Mouse (Mus musculus) gastrocnemius, postnatal 36 days (tissue): Measurements from ENCODE around the gene 2310061N02Rik. TPM values are rescaled to one million over a fixed set of nuclear protein-coding genes. Genes with fewer than 3 reads are reported as not detected.
"Not testable (repeated sequence)": the region's sequence is repeated elsewhere in the genome, so short reads cannot be mapped to it uniquely, and the experiment has no call there.

Experiments used
- DNase-seq, 2 experiments: peaks; one replicate each; pipeline ENCODE4 v3.0.0; 2022
- intact Hi-C: fragments of 180-260 bp; cut with DNase I; formaldehyde crosslinking; loops from one replicate; pipeline ENCODE4 v1.15.1; 2025
- long read RNA-seq, 2 experiments: library from polyadenylated mRNA; stranded (forward); transcript quantifications; one replicate each; pipeline ENCODE4 v2.0.0; 2021
- total RNA-seq, 2 experiments: library from RNA; stranded (reverse); gene quantifications; 2 replicates each; pipeline ENCODE4 v1.2.3; 2021

The 2310061N02Rik gene
- not detected for total RNA-seq
- long read RNA-seq, experiment 1 = 0 reads
- long read RNA-seq, experiment 2 = 0 reads

- intact Hi-C loops = no loop called here
- no peak for DNase-seq
These were observed at the start of gene 2310061N02Rik for GRCm38 (mm10) chr16:88707496-88708012. TSS of gene 2310061N02Rik (minus strand) at chr16:88707962.

GRCm38 (mm10) chr16:88751535-88751934, 43.8 kb upstream of the 2310061N02Rik start, which contains the start of gene Krtap13:
TSS of gene Krtap13 (minus strand) at chr16:88751635.
- DNase-seq, intact Hi-C loops: not testable (repeated sequence)

GRCm38 (mm10) chr16:88747943-88748342, 40.2 kb upstream of the 2310061N02Rik start:
- no peak for DNase-seq
- intact Hi-C loops = no loop called here

GRCm38 (mm10) chr16:88744750-88745340, 37.1 kb upstream of the 2310061N02Rik start:
- no peak for DNase-seq
- intact Hi-C loops = no loop called here

GRCm38 (mm10) chr16:88735391-88735790, 27.6 kb upstream of the 2310061N02Rik start:
- DNase-seq = no peak
- intact Hi-C loops = no loop called here

- intact Hi-C loops = no loop called here
- peak; percentile 4 to 16 for DNase-seq
These were observed 21.1 kb upstream of the 2310061N02Rik start, which contains the start of gene Krtap13-1 for GRCm38 (mm10) chr16:88728812-88729275. TSS of gene Krtap13-1 (plus strand) at chr16:88728862.

- no peak for DNase-seq
- intact Hi-C loops = no loop called here
These were observed 12.3 kb upstream of the 2310061N02Rik start for GRCm38 (mm10) chr16:88720031-88720430.

GRCm38 (mm10) chr16:88716549-88716948, 8.8 kb upstream of the 2310061N02Rik start:
- DNase-seq = no peak

GRCm38 (mm10) chr16:88711245-88711644, 3.5 kb upstream of the 2310061N02Rik start:
- no peak for DNase-seq
- intact Hi-C loops = no loop called here

More at GRCm38 (mm10) chr16:88716549-88716948, 8.8 kb upstream of the 2310061N02Rik start:
- intact Hi-C loops = no loop called here

- intact Hi-C loops = no loop called here
- no peak for DNase-seq
These were observed 3.0 kb upstream of the 2310061N02Rik start for GRCm38 (mm10) chr16:88710757-88711156.

- DNase-seq = no peak
- intact Hi-C loops = no loop called here
These were observed 6.5 kb downstream of the 2310061N02Rik start for GRCm38 (mm10) chr16:88701072-88701864.

GRCm38 (mm10) chr16:88696256-88696655, 11.5 kb downstream of the 2310061N02Rik start:
- no peak for DNase-seq
- intact Hi-C loops = no loop called here

GRCm38 (mm10) chr16:88681282-88681681, 26.5 kb downstream of the 2310061N02Rik start:
- DNase-seq = no peak
- intact Hi-C loops = no loop called here

- intact Hi-C loops = no loop called here
- DNase-seq = no peak
These were observed 28.7 kb downstream of the 2310061N02Rik start for GRCm38 (mm10) chr16:88679099-88679498.

- intact Hi-C loops = no loop called here
These were observed 36.2 kb downstream of the 2310061N02Rik start, which contains the start of gene Krtap27-1 for GRCm38 (mm10) chr16:88671571-88671970. TSS of gene Krtap27-1 (minus strand) at chr16:88671671.

GRCm38 (mm10) chr16:88657426-88657825, 50.3 kb downstream of the 2310061N02Rik start:
- intact Hi-C loops = loop anchor here (5.0 kb wide), 2 partner anchors 165 to 195 kb away; partner anchors contain the start of gene Krtap15
- DNase-seq = no peak

More at GRCm38 (mm10) chr16:88671571-88671970, 36.2 kb downstream of the 2310061N02Rik start, which contains the start of gene Krtap27-1:
- DNase-seq = no peak

Other genes starting within 250 kb of the 2310061N02Rik start
- not detected for gene Cldn17, start 201.0 kb downstream of the 2310061N02Rik start, total RNA-seq
- not detected for gene Cldn8, start 144.8 kb downstream of the 2310061N02Rik start, total RNA-seq
- gene Krtap24-1, start 95.7 kb downstream of the 2310061N02Rik start, total RNA-seq = not detected
- under 1 TPM in 1 of 2 experiments, not detected in 1; 0.49 TPM for gene 2310079G19Rik, start 80.3 kb downstream of the 2310061N02Rik start, total RNA-seq
- not detected for gene Krtap26-1, start 60.2 kb downstream of the 2310061N02Rik start, total RNA-seq
- not detected for gene Krtap27-1, start 36.3 kb downstream of the 2310061N02Rik start, total RNA-seq
- gene Krtap13-1, start 20.9 kb upstream of the 2310061N02Rik start, total RNA-seq = not detected
- not detected for gene Krtap13, start 43.7 kb upstream of the 2310061N02Rik start, total RNA-seq
- gene 2310034C09Rik, start 50.9 kb upstream of the 2310061N02Rik start, total RNA-seq = not detected
- not detected for gene 2310057N15Rik, start 66.2 kb upstream of the 2310061N02Rik start, total RNA-seq
- gene Gm5965, start 69.9 kb upstream of the 2310061N02Rik start, total RNA-seq = not detected
- gene Gm20741, start 104.3 kb upstream of the 2310061N02Rik start, total RNA-seq = not detected
- not detected for gene Krtap15, start 112.3 kb upstream of the 2310061N02Rik start, total RNA-seq
- gene Krtap14, start 118.2 kb upstream of the 2310061N02Rik start, total RNA-seq = not detected
- not detected for gene Krtap19-1, start 161.4 kb upstream of the 2310061N02Rik start, total RNA-seq
- gene Krtap19-2, start 166.3 kb upstream of the 2310061N02Rik start, total RNA-seq = not detected
- not detected for gene Krtap19-3, start 170.1 kb upstream of the 2310061N02Rik start, total RNA-seq
- not detected for gene Krtap19-4, start 177.1 kb upstream of the 2310061N02Rik start, total RNA-seq
- not detected for gene Krtap19-5, start 188.5 kb upstream of the 2310061N02Rik start, total RNA-seq
- gene Krtap19-9b, start 224.3 kb upstream of the 2310061N02Rik start, total RNA-seq = not detected